Mouse (Mus musculus) forebrain, embryonic 10.5 days (tissue): Measurements from ENCODE around the gene Vipr1. TPM values are rescaled to one million over a fixed set of nuclear protein-coding genes. Genes with fewer than 3 reads are reported as not detected.
"Not testable (repeated sequence)": the region's sequence is repeated elsewhere in the genome, so short reads cannot be mapped to it uniquely, and the experiment has no call there.

Source experiments
- DNase-seq: peaks from one replicate; pipeline ENCODE4 v3.0.0-alpha.2; 2017; ENCODE audit warnings: low spot score; ENCODE audit errors: extremely low spot score
- H3K27ac ChIP-seq: fragments of 300-500 bp; sonication (generic); 2 replicates; pipeline ENCODE4 v1.5.1; 2016; ENCODE audit warnings: mild to moderate bottlenecking
- H3K27me3 ChIP-seq: fragments of 300-500 bp; sonication (generic); 2 replicates; pipeline ENCODE4 v1.6.1; 2016; ENCODE audit warnings: mild to moderate bottlenecking; ENCODE audit not compliant: poor library complexity, severe bottlenecking
- H3K36me3 ChIP-seq: fragments of 300-500 bp; sonication (generic); replicated peaks from 2 replicates; pipeline ENCODE4 v1.6.1; 2016; ENCODE audit warnings: mild to moderate bottlenecking, moderate library complexity
- H3K4me1 ChIP-seq: fragments of 300-500 bp; sonication (generic); 2 replicates; pipeline ENCODE4 v1.6.1; 2016
- H3K4me3 ChIP-seq: fragments of 300-500 bp; sonication (generic); 2 replicates; pipeline ENCODE4 v1.5.1; 2016; ENCODE audit warnings: mild to moderate bottlenecking, moderate library complexity
- H3K9me3 ChIP-seq: fragments of 300-500 bp; sonication (generic); 2 replicates; pipeline ENCODE4 v1.6.1; 2016; ENCODE audit warnings: mild to moderate bottlenecking, moderate library complexity
- WGBS: fragments of 180-500 bp; shearing (Covaris S2); methylation state at CpG from one replicate; pipeline ENCODE4 v1.1.7; 2016; 5-methylcytosine and 5-hydroxymethylcytosine counted together
- polyA plus RNA-seq: library from polyadenylated mRNA; unstranded; fragments of >200 nt; fragmentation: Nextera tagmentation; extraction: Ambion mirVana; gene quantifications from 2 replicates; pipeline ENCODE4 v1.2.1, GENCODE M21; 2016

Gene Vipr1
- 0.27 and 0.33 TPM in 2 replicates for polyA plus RNA-seq

DNA sequence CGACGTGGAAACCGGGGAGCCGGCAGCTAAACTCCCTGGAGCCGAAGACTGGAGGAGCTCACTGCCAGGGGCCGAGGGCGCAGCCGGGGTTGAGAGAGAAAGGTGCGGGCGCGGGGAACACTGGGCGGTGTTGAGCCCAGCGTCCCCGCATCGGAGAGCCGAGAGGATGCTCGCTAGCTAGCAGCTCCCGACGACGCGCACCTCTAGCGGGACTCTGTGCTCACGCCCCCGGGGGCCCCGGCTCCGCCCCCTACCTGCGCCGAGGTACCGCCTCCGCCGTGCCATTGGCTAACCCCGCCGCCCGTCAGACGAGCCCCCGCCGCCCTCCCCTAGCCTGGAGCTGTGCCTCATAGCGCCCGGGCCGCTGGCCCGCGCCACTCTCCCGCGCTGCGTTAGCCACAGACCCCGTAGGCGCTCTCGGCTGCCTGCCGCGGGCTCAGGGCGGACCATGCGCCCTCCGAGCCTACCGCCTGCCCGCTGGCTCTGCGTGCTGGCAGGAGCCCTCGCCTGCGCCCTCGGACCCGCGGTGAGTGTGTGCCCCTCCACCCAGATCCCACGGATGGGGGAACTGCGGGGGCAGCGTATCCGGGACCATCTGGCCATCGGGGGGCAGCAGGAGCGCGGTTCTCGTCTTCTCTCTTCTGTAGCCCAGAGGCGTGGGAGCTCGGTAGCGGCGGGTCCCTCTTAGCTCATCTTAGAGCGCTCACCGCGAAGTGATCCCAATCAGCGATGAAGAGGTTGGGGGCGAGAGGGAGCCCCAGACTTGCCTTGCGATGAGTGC, at the start of gene Vipr1:
Vipr1 (plus strand) TSS at position 316 of the 781 bp plus-strand sequence.
- Histone ChIP-seq H3K4me1 (peaks cover 23% of the 10 kb centered on the region), H3K27me3 (peaks cover 81% of the 10 kb centered on the region), H3K4me3 (peak within 1 kb of the TSS; percentile 61), H3K9me3 (no peaks in the 10 kb centered on the region), H3K27ac (peak within 1 kb of the TSS; percentile 73), H3K36me3 (no peaks in the 10 kb centered on the region)
- WGBS = under 1% methylated on average over 79 of the region's 79 CpGs
- peak; percentile 69 for DNase-seq

DNA sequence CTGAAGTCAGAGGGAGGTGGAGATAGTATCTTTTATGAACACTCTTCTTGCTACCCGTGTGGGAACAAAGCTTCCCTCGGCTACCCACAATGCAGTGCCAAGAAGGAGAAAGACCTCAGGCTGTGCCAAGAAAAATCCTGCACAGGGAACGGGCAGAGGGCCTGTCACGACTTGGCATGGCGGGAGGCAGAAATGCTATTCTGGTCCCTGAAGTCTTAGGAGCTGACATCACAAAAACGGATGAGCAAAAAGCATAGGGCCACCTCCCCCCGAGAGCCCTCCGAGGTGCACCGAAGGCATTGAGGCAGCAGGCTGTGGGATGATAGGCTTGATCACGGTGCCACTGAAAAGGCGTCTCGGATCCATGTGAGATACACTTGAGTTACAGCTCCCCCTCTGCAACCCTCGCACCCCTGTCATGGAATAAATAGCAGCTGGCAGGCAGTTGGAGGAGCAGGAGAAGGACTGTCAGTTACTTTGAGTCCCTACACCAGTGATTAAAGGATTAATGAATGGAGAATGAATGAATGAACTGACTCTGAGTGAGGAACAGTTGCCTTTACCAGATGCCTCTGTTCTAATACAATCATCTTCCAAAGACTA, 49.5 kb upstream of the Vipr1 start:
- WGBS = 86% methylated on average over 13 of the region's 13 CpGs
- H3K27me3 ChIP-seq = no peaks in the 10 kb centered on the region
- H3K27ac ChIP-seq = no peak overlapping the region
- H3K36me3 ChIP-seq = no peaks in the 10 kb centered on the region
- peaks cover 8% of the 10 kb centered on the region; the same call in 1 of the 2 replicates for H3K9me3 ChIP-seq
- H3K4me3 ChIP-seq = no peak overlapping the region
- H3K4me1 ChIP-seq = peaks cover 13% of the 10 kb centered on the region; the same call in 1 of the 2 replicates
- no peak for DNase-seq

DNA sequence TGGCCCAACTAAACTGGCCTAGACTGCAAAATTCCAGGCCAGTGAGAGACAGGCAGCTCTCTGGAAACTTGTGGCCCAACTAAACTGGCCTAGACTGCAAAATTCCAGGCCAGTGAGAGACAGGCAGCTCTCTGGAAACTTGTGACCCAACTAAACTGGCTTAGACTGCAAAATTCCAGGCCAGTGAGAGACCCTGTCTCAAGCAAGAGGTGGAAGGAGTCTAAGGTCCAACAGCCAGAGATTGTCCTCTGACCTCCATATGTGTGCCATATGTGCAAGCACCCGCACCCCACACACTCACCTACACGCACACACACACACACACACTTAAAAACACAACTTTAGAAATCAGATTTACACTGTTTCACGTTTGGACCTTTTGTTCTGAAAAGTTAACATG, 48.7 kb upstream of the Vipr1 start:
- WGBS = 82% methylated on average over 3 of the region's 3 CpGs
- H3K27me3 ChIP-seq, DNase-seq, H3K9me3 ChIP-seq, H3K4me3 ChIP-seq, H3K27ac ChIP-seq, H3K36me3 ChIP-seq: not testable (repeated sequence)
- H3K4me1 ChIP-seq = peaks cover 13% of the 10 kb centered on the region; the same call in 1 of the 2 replicates

DNA sequence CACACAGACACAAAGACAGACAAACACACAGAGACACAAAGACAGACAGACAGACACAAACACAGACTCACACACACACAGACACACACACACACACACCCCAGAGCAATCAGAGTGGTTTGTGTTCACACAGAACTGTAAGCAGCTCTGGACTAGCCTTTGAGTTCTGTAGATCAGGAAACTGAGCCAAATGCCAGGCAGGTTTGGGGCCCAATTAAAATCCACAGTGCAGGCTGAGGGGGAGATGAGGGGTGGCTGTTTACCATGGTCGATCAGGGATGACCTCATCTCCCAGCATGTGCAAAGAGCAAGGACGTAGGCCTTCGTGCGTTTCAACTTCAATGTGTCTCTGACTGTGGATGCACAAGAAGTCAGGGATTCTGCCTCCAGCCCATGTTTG, 47.7 kb upstream of the Vipr1 start:
- Histone ChIP-seq H3K4me3 (no peak overlapping the region), H3K27ac (no peak overlapping the region), H3K9me3 (no peaks in the 10 kb centered on the region), H3K27me3 (no peaks in the 10 kb centered on the region), H3K4me1 (peaks cover 10% of the 10 kb centered on the region; the same call in 1 of the 2 replicates), H3K36me3 (no peaks in the 10 kb centered on the region)
- no peak for DNase-seq
- 89% methylated on average over 4 of the region's 4 CpGs for WGBS

DNA sequence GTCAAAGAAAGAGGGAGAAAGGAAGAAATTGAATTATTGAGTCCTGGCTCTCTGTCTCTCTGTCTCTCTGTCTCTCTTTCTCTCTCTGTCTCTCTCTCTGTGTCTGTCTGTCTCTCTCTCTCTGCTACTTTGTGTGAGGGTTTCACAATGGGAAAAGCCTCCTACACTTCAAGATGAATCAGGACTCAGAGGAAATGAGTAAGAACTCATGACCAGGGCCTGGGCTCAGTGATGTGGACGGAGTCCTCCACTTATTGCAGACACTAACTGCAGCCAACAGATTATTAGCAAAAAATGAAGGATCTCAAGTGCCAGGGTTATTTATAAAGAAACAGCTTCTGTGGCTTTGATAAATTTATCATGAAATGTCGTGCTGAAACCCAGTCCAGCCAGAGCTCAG, 44.4 kb upstream of the Vipr1 start:
- Histone ChIP-seq H3K36me3 (no peaks in the 10 kb centered on the region), H3K4me3 (no peak overlapping the region), H3K4me1 (peaks cover 18% of the 10 kb centered on the region), H3K27me3 (no peaks in the 10 kb centered on the region), H3K27ac (no peak overlapping the region), H3K9me3 (no peaks in the 10 kb centered on the region)
- 91% methylated on average over 2 of the region's 2 CpGs for WGBS
- no peak for DNase-seq

DNA sequence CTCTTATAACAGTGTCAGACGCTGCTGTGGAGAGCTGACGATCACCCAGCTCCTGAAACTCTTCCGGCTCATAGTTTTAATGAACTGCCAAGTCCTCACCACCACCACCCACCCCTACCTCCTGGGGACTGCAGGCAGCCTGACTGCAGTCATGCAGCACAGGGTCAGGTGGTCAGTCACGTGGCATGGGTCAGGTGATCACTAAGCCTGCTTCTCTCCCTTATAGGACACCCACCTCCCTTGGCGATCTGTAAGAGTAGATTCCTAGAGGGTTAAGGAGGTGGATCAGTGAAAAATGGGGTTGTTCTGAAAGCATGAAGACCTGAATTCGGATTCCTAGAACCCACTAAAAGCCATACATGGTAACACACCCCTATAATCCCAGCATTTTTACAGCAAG, 43.0 kb upstream of the Vipr1 start:
- 84% methylated on average over 6 of the region's 6 CpGs for WGBS

DNA sequence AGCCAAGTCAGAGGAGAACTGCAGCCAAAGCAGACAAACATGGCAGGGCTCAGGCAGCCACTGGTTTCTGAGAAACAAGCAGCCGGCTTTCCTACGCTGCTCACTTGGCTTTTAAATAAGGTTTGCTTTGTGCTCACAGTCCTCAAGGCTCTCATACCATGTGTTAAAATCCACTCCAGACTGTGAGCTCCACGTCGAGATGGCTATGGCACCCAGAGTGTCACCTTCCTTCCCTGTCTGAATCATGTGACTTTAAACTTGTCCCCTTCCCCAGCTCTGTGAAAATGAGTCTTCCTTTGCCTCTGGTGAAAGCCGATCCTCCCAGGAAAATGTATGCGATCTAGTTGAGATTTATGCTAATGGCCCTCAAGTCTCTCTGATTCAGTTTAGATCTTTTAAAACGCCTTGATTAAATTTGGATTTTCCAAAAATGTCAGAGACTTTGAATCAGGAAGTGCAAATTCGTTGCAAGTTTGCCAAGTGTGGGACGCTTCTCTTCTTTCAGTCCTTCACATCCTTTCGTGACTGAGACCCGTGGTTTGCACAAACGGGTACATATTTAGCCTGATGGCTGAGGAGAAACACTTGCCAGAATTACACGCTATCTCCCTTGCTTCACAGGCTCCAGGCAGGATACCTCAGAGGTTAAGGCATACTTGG, 42.2 kb upstream of the Vipr1 start:
- Histone ChIP-seq H3K4me3 (no peak overlapping the region), H3K9me3 (peaks cover 2% of the 10 kb centered on the region; the same call in 1 of the 2 replicates), H3K4me1 (peaks cover 15% of the 10 kb centered on the region), H3K27ac (no peak overlapping the region), H3K36me3 (no peaks in the 10 kb centered on the region), H3K27me3 (no peaks in the 10 kb centered on the region)
- DNase-seq = no peak
- 74% methylated on average over 13 of the region's 13 CpGs for WGBS

More for the DNA sequence above, 43.0 kb upstream of the Vipr1 start:
- no peak for DNase-seq
- no peaks in the 10 kb centered on the region for H3K27me3 ChIP-seq
- no peak overlapping the region for H3K4me3 ChIP-seq
- peaks cover 2% of the 10 kb centered on the region; the same call in 1 of the 2 replicates for H3K9me3 ChIP-seq
- no peaks in the 10 kb centered on the region for H3K36me3 ChIP-seq
- peaks cover 15% of the 10 kb centered on the region for H3K4me1 ChIP-seq
- H3K27ac ChIP-seq = no peak overlapping the region

DNA sequence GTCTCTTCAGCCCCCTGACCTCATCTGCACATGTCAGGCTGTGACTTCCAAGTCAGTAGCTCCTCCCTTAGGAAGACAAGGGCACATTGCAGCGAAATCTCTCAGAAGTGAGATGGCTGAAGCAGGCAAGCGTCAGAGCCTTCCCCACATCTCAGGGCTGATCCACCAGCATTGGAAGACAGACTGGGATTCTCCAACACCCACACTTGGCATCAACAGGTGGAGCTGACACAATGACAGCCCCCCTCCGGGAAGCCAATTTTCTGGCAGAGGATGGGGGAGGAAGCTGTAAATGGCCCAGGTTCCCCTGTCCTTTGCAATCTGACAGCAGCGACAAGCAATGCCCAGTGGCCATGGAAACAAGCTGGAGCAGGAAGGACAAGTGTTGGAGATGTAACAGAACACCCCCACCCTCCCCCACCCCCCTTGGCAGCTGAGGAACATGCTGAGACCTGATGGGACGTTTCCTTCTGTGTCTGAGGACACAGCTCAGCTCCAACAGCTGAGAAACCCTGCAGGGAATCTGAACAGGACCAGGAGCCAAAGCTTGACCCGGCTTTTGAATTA, 41.6 kb upstream of the Vipr1 start:
- DNase-seq = no peak
- Histone ChIP-seq H3K4me1 (peaks cover 15% of the 10 kb centered on the region), H3K36me3 (no peaks in the 10 kb centered on the region), H3K27ac (no peak overlapping the region), H3K27me3 (no peaks in the 10 kb centered on the region), H3K9me3 (peaks cover 2% of the 10 kb centered on the region; the same call in 1 of the 2 replicates), H3K4me3 (no peak overlapping the region)
- WGBS = 42% methylated on average over 6 of the region's 6 CpGs

DNA sequence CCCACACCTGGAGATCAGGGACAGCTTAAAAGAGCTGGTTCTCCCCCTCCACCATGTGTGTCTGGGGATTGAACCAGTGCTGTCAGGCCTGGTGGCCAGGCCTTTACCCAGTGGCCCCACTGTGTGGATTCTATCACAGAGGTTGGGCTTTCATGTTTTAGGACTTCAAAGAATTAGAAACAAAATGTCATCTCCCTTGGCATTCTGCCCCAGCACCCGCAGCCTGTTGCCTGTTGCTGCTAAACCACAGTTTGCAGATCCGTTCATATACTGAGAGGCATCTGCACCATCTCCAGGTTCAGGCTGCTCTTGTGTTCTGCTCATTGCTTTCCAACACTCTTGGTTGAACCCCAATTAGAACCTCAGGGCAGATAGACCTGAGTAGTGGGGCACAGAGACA, 40.1 kb upstream of the Vipr1 start:
- H3K4me3 ChIP-seq = no peak overlapping the region
- peaks cover 15% of the 10 kb centered on the region for H3K4me1 ChIP-seq
- no peaks in the 10 kb centered on the region for H3K27me3 ChIP-seq
- no peak for DNase-seq
- 94% methylated on average over 2 of the region's 2 CpGs for WGBS
- H3K27ac ChIP-seq = no peak overlapping the region
- H3K9me3 ChIP-seq = peaks cover 2% of the 10 kb centered on the region; the same call in 1 of the 2 replicates
- no peaks in the 10 kb centered on the region for H3K36me3 ChIP-seq

DNA sequence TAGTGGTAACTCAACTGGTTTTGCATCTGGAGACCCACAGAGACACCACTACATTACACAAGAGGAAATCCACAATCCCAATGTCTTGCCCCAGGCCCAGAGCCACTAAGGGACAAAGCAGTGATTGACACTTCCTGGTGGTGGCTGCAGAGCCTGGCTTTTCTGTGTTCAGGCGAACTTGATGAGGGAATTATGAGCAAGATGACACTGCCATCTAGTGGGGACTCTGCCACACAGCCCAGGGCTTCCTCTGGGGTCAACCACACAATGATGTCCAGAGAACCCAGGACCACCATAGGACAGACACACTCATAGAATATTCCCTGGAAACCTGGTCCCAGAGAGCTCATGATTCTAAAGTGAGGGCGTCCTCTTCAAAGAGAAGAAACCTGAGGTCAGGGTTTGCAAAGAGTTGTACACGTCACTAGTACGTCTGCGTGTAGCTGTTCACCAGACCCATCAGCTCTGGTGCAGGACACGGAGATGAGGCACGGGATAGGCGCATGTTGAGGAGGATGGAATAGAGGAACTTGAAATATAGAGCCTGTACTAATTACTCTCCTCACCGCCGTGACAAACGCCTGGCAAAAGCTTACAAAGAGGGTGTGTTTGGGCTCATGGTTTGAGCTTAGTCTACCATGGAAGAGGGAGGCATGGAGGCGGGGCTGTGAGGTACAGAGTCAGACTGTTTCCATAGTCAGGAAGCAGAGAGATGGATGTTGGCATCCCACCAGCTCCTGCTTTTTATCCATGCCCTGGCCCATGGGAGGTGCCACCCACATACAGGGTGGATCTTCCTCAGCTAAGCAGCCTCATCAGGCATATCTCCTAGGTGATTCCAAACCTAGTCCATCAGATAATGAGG, 36.9 kb upstream of the Vipr1 start:
- H3K36me3 ChIP-seq = no peaks in the 10 kb centered on the region
- H3K9me3 ChIP-seq = peaks cover 2% of the 10 kb centered on the region; the same call in 1 of the 2 replicates
- no peaks in the 10 kb centered on the region for H3K27me3 ChIP-seq
- H3K4me3 ChIP-seq = no peak overlapping the region
- WGBS = 62% methylated on average over 12 of the region's 12 CpGs
- DNase-seq = peak; percentile 83
- H3K27ac ChIP-seq = no peak overlapping the region
- peaks cover 10% of the 10 kb centered on the region for H3K4me1 ChIP-seq

DNA sequence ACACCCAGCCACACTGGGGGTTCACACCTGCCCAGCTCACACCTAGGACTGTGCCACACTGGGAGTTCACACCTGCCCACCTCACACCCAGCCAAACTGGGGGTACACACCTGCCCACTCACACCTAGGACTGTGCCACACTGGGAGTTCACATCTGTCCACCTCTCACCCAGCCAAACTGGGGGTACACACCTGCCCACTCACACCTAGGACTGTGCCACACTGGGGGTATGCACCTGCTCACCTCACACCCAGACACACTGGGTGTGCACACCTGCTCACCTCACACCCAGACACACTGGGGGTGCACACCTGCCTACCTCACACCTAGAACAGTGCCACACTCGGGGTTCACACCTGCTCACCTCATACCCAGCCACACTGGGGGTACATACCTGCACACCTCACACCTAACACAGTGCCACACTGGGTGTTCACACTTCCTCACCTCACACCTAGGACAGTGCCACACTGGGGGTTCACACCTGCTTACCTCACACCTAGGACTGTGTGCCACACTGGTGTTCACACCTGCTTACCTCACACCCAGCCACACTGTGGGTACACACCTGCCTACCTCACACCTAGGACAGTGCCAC, 35.9 kb upstream of the Vipr1 start:
- WGBS = 58% methylated on average over 1 of the region's 1 CpGs
- no peak for DNase-seq
- H3K9me3 ChIP-seq = peaks cover 6% of the 10 kb centered on the region
- H3K4me3 ChIP-seq = no peak overlapping the region
- H3K27me3 ChIP-seq = no peaks in the 10 kb centered on the region
- H3K4me1 ChIP-seq = peaks cover under 1% of the 10 kb centered on the region
- no peaks in the 10 kb centered on the region for H3K36me3 ChIP-seq
- no peak overlapping the region for H3K27ac ChIP-seq
